Mouse (Mus musculus) liver, postnatal 0 days (tissue): Measurements from ENCODE around the gene Tmed6.
"Not testable (repeated sequence)": the region's sequence is repeated elsewhere in the genome, so short reads cannot be mapped to it uniquely, and the experiment has no call there.

Experiments
- CTCF ChIP-seq: sonication (generic); IDR thresholded peaks from 2 replicates; pipeline ENCODE4 v1.5.1; 2016; ENCODE audit warnings: antibody characterized with exemption, low read depth
- EP300 ChIP-seq: IDR thresholded peaks from 2 replicates; pipeline ENCODE4 v1.6.1; 2016; ENCODE audit warnings: antibody characterized with exemption, low read depth, mild to moderate bottlenecking

DNA sequence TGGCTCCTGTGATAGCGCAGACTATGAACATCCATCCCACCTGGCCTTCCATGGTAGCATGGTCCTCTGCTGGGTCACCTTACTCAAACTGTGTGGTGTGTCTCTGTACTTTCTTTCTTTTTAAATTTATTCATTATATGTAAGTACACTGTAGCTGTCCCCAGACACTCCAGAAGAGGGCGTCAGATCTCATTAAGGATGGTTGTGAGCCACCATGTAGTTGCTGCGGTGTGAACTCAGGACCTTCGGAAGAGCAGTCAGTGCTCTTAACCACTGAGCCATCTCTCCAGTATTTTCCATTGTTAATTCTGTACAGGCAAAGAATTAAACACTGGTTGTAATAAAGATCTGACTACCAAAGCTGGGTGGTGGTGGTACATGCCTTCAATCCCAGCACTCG lies 42.6 kb upstream of the Tmed6 start:
- TF ChIP-seq CTCF, EP300: not testable (repeated sequence)
